Mouse (Mus musculus): ENCODE results near the gene Il1rn. TPM values are rescaled to one million over a fixed set of nuclear protein-coding genes. Genes with fewer than 3 reads are reported as not detected.

The Il1rn gene
- total RNA-seq (2017) = 5.8 to 12.4 TPM (median 8.9 TPM) in 3 replicates

GRCm38 (mm10) chr2:24336545-24336944 lies at the start of gene Il1rn:
Gene Il1rn, plus strand, starts transcription at chr2:24336853.
- ATAC-seq (replicated peaks; ENCODE audit: insufficient number of reproducible peaks, low FRiP score, low TSS enrichment, poor library complexity, severe bottlenecking) = no peak

GRCm38 (mm10) chr2:24290896-24291295 lies 45.8 kb upstream of the Il1rn start, which contains the start of gene Il1f10:
Gene Il1f10, plus strand, starts transcription at chr2:24291196.
- ATAC-seq (replicated peaks; ENCODE audit: insufficient number of reproducible peaks, low FRiP score, low TSS enrichment, poor library complexity, severe bottlenecking) = no peak

GRCm38 (mm10) chr2:24294616-24295015 lies 42.0 kb upstream of the Il1rn start:
- no peak for ATAC-seq (replicated peaks; ENCODE audit: insufficient number of reproducible peaks, low FRiP score, low TSS enrichment, poor library complexity, severe bottlenecking)

DNA sequence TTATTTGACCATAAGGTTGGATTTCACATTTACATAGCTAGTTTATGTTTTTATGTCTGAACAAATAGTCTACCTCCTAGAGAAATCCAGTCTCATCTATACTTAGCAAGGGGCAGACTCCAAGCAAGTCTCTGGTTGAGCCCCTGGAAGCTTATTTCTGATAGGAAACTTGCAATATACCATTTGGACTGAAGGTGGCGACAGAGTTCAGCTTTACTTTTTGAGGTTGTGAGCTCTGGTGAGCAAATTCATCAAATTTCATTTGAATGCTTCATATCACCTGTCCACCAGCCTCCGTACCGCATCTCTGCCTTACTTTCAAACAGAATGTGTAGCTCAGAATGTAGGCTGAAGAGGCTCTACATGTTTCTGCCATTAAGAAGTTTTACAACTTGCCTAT lies 39.8 kb upstream of the Il1rn start:
- peak; percentile 66; the same call in 1 of the 2 replicates for ATAC-seq (replicated peaks; ENCODE audit: insufficient number of reproducible peaks, low FRiP score, low TSS enrichment, poor library complexity, severe bottlenecking)

DNA sequence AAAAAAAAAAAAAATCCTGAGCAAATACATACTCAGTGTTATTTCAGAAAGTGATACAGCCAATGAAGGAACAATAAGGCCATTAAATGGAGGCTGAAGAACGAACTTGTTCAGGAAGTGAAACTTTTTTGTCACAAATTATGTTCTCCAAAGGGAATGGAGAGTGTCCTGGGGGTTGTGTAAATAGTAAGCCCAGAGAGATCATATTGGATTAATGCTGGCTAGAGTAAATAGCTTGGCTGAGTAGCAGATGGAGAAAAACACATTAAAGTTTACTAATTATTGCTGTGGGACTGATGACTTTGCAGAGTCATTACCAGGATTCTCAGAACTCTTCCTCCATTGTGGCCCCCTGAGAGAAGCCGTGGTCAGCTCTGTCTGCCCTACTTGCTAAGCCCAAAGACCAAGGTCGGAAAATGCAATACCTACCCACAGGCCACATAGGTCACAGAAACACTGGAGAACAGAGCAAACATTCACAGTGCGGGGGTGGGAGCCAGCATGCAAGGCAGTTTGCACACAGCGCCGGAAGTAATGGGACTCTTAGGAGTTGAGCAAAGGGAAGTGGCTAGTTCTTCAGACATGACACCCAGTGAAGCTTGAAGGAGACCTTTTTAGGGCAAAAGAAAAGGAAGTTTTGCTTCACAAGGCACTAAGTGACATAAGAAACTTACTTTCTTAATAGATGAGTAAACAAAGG lies 25.2 kb upstream of the Il1rn start:
- peak; percentile 81 for ATAC-seq (replicated peaks; ENCODE audit: insufficient number of reproducible peaks, low FRiP score, low TSS enrichment, poor library complexity, severe bottlenecking)

- no peak; the same call in 1 of the 2 replicates for ATAC-seq (replicated peaks; ENCODE audit: insufficient number of reproducible peaks, low FRiP score, low TSS enrichment, poor library complexity, severe bottlenecking)
These were observed 19.7 kb upstream of the Il1rn start for GRCm38 (mm10) chr2:24316919-24317318.

DNA sequence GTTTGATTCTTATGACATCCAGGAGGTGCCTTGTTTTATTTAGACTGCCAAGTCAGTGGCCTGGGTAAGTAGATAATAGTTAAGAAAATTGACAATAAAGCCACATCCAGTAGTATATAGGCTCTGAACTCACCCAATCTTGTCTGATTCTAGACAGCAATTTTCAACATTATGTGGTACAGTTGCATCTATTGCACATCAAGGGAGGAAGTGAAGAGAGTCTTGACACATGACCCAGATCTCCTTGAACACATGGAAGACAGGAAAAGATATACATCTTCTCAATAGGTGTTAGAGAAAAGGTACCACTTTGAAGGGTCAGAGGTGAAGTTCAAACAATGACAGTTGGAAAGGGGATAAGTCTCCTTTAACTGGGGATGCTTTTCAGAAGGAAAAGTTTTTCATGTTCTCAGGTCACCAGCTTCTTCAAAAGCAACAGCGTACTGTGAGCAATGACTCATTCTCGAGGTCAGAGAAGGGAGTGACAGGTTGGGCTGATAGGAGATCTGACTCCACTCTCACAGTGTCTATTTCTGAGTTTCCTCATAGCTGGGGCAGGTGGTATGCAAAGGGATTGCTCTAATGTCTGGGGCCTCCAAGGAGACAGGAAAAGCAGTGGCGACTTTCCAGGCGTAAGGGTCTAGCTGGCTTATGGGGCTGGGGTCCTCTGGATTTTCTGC lies 18.6 kb upstream of the Il1rn start:
- no peak for ATAC-seq (replicated peaks; ENCODE audit: insufficient number of reproducible peaks, low FRiP score, low TSS enrichment, poor library complexity, severe bottlenecking)

GRCm38 (mm10) chr2:24335333-24335732 lies 1.3 kb upstream of the Il1rn start:
- no peak for ATAC-seq (replicated peaks; ENCODE audit: insufficient number of reproducible peaks, low FRiP score, low TSS enrichment, poor library complexity, severe bottlenecking)

- no peak for ATAC-seq (replicated peaks; ENCODE audit: insufficient number of reproducible peaks, low FRiP score, low TSS enrichment, poor library complexity, severe bottlenecking)
These were observed 4.8 kb downstream of the Il1rn start for GRCm38 (mm10) chr2:24341395-24341885.

DNA sequence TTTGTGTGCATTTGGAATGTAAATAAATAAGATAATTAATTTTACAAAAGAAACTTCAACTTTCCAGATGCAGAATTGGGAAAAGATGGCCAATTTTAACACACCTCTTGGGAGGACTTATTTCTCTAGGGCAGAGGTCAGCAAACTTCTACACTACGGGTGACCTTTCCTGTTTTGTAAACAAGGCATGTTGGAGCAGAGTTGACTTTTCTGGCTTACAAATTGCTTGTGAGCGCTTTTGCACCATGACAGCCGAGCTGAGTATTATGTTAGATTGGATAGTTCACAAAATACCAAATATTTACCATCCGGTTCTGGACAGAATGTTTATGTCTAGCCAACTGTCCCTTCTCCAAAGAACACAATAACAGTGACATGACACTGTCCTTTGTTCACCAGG lies 8.0 kb downstream of the Il1rn start:
- ATAC-seq (replicated peaks; ENCODE audit: insufficient number of reproducible peaks, low FRiP score, low TSS enrichment, poor library complexity, severe bottlenecking) = no peak

DNA sequence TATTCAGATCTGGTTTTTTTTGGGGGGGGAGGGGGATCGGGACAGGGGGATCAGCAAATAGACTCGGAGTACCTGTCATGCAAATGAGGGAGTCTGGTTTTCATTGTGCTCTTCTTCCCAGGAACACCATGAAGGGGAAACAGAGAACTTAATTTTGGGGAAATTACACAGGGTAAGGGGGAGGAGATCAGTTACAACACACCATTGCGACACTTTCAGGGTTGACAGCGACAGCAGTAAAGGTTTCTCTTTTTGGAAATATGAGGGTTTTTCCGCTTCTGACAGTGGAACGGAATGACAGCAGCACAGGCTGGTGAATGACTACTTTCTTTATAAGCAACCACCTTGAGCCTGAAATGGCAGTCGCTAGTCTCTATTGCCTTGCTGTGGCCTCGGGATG lies 8.4 kb downstream of the Il1rn start:
- ATAC-seq (replicated peaks; ENCODE audit: insufficient number of reproducible peaks, low FRiP score, low TSS enrichment, poor library complexity, severe bottlenecking) = peak; percentile 82

DNA sequence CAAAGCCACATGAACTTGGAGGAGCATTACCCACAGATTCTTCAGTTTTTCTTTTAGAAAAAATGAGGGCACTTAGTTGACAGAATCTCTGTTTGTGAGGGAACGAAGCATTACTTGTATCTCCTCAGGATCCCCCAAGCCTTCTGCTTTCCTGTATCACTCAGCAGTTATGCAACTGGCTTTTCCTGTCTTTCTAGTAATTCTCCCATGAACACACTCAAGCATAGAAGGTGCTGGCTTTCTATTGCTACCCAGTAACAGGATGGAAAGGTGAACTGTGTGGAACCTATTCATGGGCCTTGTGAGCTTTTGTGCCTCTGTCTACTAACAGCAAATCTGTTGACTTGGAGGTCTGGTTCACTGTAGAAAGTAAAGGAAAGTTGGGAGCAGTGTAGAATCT lies 11.3 kb downstream of the Il1rn start:
- ATAC-seq (replicated peaks; ENCODE audit: insufficient number of reproducible peaks, low FRiP score, low TSS enrichment, poor library complexity, severe bottlenecking) = no peak

DNA sequence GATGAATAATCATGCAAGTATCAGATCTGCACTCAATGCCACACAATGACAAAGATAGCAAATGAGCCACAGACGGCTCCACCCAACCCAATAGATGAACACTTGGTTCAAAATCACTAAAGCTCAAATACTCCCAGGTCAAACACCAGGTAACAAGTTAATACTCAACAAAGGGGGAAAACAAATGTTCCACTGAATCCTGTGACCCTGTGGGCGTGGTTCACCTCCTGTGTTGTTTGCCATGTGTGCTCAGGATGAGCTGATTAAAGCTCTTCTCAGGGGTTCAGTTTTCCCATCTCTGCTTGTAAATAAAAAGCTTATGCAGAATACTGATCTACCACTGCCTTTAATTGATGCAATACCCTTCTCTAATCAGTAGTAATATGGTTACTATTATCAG lies 14.5 kb downstream of the Il1rn start:
- ATAC-seq (replicated peaks; ENCODE audit: insufficient number of reproducible peaks, low FRiP score, low TSS enrichment, poor library complexity, severe bottlenecking) = no peak

DNA sequence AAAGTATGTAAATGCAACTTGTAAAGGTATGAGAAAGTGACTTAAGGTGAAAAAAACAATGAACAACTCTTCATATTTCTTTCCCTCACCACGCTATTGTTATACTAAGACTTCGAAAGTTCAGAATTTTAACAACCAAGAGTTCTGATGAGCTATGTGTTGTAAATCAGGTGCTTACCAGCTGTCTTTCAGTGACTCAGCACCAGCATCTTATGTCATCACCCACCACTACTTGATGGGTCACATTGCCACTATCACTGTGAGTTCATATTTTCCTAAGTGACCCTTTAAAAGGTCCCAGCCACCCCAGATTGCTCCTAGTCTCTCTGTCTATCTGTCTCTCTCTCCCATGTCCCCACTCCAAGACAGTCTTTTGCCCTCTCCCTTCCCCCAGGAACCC lies 16.4 kb downstream of the Il1rn start:
- no peak for ATAC-seq (replicated peaks; ENCODE audit: insufficient number of reproducible peaks, low FRiP score, low TSS enrichment, poor library complexity, severe bottlenecking)

GRCm38 (mm10) chr2:24357642-24358041 lies 21.0 kb downstream of the Il1rn start:
- ATAC-seq (replicated peaks; ENCODE audit: insufficient number of reproducible peaks, low FRiP score, low TSS enrichment, poor library complexity, severe bottlenecking) = no peak

DNA sequence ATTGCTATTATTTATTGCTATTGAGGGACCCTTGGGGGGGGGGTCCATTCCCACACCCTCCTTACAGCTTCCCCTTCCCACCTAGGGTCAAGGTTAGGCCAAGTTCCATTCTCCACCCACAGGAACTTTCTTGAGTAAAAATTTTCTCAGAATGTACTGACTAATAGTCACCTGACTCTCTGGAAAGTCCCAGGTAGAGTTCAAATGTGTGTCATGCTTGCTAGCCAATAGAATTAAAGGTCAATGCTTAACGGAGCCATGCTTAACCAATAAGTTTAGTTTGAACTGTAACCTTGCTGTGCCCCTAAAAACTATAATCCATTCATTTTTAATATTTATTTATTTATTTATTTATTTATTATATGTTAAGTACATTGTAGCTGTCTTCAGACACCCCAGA lies 22.7 kb downstream of the Il1rn start:
- no peak for ATAC-seq (replicated peaks; ENCODE audit: insufficient number of reproducible peaks, low FRiP score, low TSS enrichment, poor library complexity, severe bottlenecking)

GRCm38 (mm10) chr2:24363818-24364217 lies 27.2 kb downstream of the Il1rn start:
- ATAC-seq (replicated peaks; ENCODE audit: insufficient number of reproducible peaks, low FRiP score, low TSS enrichment, poor library complexity, severe bottlenecking) = no peak

DNA sequence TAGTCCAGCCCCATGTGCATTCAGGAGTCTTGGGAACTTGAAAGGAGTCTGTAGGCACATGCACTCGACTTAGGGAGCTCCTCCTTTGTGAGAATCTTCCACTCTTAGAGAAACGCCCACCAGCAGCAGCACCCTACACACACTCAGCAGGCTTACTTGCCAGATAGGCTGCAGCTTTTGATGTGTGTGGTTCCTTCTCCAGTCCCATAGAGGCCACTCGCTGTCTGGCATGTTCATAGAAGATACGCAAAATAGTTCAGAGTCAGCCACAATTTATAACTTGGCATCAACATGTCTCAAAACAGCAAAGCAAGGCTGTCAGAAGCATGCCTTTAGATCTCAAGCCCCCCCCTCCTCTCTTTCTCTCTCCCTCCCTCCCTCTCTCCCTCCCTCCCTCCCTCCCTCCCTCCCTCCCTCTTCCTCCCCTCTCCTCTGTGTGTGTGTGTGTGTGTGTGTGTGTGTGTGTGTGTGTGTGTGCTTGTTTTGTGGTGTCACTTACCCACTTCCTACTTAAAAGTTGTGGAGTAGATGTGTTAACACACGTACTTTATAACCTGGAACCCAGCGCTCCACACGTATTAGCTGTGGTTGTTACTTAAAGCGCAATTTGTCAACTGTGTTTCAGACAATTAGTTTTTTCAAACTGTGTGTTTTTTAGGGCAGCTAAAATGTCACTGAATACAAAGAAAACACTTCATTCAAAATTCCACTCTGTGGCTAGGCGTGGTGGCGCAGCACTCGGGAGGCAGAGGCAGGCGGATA lies 29.7 kb downstream of the Il1rn start:
- no peak for ATAC-seq (replicated peaks; ENCODE audit: insufficient number of reproducible peaks, low FRiP score, low TSS enrichment, poor library complexity, severe bottlenecking)
